Mouse (Mus musculus): ENCODE results near the gene Gm6164. TPM values are rescaled to one million over a fixed set of nuclear protein-coding genes. Genes with fewer than 3 reads are reported as not detected.
"Not testable (repeated sequence)": the region's sequence is repeated elsewhere in the genome, so short reads cannot be mapped to it uniquely, and the experiment has no call there.

Gene Gm6164
- not detected in 2 replicates for polyA plus RNA-seq (2016; fragmentation: Nextera tagmentation; extraction: Ambion mirVana)

DNA sequence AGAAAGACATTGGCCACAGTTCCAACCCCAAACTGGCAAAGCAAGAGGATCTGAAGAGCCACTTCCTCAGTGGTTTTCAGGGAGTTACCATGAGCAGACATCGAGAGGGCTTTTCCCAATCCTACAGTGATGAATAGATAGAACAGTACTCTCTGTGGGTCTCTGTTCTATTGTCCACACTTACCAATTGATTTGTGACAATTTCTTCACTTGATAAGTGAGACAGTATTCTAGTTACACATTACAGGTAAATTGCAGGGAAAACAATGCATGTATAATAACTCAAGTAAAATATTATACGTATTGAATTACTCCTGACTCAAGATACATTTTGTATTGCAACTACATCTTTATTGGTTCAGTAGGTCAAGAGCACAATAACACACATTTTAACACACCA, at the start of gene Gm6164:
Gene Gm6164 (minus strand): TSS at position 101 of the 400 bp plus-strand sequence.
- H3K4me1 ChIP-seq; H3K4me3 ChIP-seq; H3K27me3 ChIP-seq (replicated peaks; ENCODE audit: low read depth, poor library complexity, severe bottlenecking); H3K9me3 ChIP-seq; DNase-seq (ENCODE audit: low spot score); H3K27ac ChIP-seq (replicated peaks); H3K36me3 ChIP-seq (replicated peaks): not testable (repeated sequence)
- WGBS, result no CpG with 5 or more reads among the region's 2 CpGs

DNA sequence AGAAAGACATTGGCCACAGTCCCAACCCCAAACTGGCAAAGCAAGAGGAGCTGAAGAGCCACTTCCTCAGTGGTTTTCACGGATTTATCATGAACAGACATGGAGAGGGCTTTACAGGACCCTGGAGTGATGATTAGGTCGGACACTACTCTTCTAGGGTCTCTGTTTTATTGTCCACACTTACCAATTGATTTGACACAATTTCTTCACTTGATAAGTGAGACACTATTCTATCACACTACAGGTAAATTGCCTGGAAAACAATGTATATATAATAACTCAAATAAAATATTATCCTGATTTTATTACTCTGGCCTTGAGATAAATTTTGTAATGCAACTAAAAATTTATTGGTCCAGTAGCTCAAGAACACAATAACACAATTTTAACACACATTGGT, 28.3 kb upstream of the Gm6164 start, which contains the start of gene Gm4498:
Gene Gm4498 (minus strand): TSS at position 101 of the 400 bp plus-strand sequence.
- no CpG with 5 or more reads among the region's 2 CpGs for WGBS
- not testable (repeated sequence) for H3K27ac ChIP-seq (replicated peaks); H3K4me1 ChIP-seq; H3K4me3 ChIP-seq; DNase-seq (ENCODE audit: low spot score); H3K27me3 ChIP-seq (replicated peaks; ENCODE audit: low read depth, poor library complexity, severe bottlenecking); H3K9me3 ChIP-seq; H3K36me3 ChIP-seq (replicated peaks)

DNA sequence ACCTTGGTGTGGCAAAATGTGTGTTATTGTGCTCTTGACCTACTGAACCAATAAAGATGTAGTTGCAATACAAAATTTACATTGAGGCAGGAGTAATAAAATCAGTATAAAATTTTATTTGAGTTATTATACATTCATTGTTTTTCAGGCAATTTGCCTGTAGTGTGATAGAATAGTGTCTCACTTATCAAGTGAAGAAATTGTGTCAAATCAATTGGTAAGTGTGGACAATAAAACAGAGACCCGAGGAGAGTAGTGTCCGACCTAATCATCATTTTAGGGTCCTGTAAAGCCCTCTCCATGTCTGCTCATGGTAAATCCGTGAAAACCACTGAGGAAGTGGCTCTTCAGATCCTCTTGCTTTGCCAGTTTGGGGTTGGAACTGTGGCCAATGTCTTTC, 12.0 kb downstream of the Gm6164 start, which contains the start of gene Vmn1r95:
Gene Vmn1r95 (plus strand): TSS at position 301 of the 400 bp plus-strand sequence.
- no CpG with 5 or more reads among the region's 3 CpGs for WGBS
- H3K4me3 ChIP-seq; H3K36me3 ChIP-seq (replicated peaks); H3K27me3 ChIP-seq (replicated peaks; ENCODE audit: low read depth, poor library complexity, severe bottlenecking); H3K9me3 ChIP-seq; H3K27ac ChIP-seq (replicated peaks); H3K4me1 ChIP-seq; DNase-seq (ENCODE audit: low spot score): not testable (repeated sequence)

DNA sequence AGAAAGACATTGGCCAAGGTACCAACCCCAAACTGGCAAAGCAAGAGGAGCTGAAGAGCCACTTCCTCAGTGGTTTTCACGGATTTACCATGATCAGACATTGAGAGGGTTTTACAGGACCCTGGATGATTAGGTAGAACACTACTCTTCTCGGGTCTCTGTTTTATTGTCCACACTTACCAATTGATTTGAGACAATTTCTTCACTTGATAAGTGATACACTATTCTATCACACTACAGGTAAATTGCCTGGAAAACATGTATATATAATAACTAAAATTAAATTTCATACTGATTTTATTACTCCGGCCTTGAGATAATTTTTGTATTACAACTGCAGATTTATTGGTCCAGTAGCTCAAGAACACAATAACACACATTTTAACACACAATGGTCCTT, 37.1 kb downstream of the Gm6164 start, which contains the start of gene Vmn1r94:
Gene Vmn1r94 (minus strand): TSS at position 101 of the 400 bp plus-strand sequence.
- not testable (repeated sequence) for H3K4me1 ChIP-seq; H3K4me3 ChIP-seq; H3K9me3 ChIP-seq; H3K27ac ChIP-seq (replicated peaks); H3K27me3 ChIP-seq (replicated peaks; ENCODE audit: low read depth, poor library complexity, severe bottlenecking); H3K36me3 ChIP-seq (replicated peaks); DNase-seq (ENCODE audit: low spot score)
- no CpG with 5 or more reads among the region's 3 CpGs for WGBS

Other genes with a start within 250 kb of the Gm6164 start
- gene Ceacam20, start 240.2 kb downstream of the Gm6164 start, polyA plus RNA-seq (2016; fragmentation: Nextera tagmentation; extraction: Ambion mirVana), result not detected in 2 replicates
- not detected in 2 replicates for gene Nlrp9b, start 214.1 kb downstream of the Gm6164 start, polyA plus RNA-seq (2016; fragmentation: Nextera tagmentation; extraction: Ambion mirVana)
- gene Vmn1r91, start 105.9 kb downstream of the Gm6164 start, polyA plus RNA-seq (2016; fragmentation: Nextera tagmentation; extraction: Ambion mirVana), result not detected in 2 replicates
- not detected in 2 replicates for gene Gm16442, start 83.0 kb downstream of the Gm6164 start, polyA plus RNA-seq (2016; fragmentation: Nextera tagmentation; extraction: Ambion mirVana)
- gene Vmn1r93, start 66.5 kb downstream of the Gm6164 start, polyA plus RNA-seq (2016; fragmentation: Nextera tagmentation; extraction: Ambion mirVana), result not detected in 2 replicates
- not detected in 2 replicates for gene Vmn1r94, start 37.2 kb downstream of the Gm6164 start, polyA plus RNA-seq (2016; fragmentation: Nextera tagmentation; extraction: Ambion mirVana)
- not detected in 2 replicates for gene Vmn1r95, start 11.9 kb downstream of the Gm6164 start, polyA plus RNA-seq (2016; fragmentation: Nextera tagmentation; extraction: Ambion mirVana)
- gene Gm4498, start 28.2 kb upstream of the Gm6164 start, polyA plus RNA-seq (2016; fragmentation: Nextera tagmentation; extraction: Ambion mirVana), result not detected in 2 replicates
- not detected in 2 replicates for gene Gm5890, start 57.2 kb upstream of the Gm6164 start, polyA plus RNA-seq (2016; fragmentation: Nextera tagmentation; extraction: Ambion mirVana)
- not detected in 2 replicates for gene Gm4133, start 128.5 kb upstream of the Gm6164 start, polyA plus RNA-seq (2016; fragmentation: Nextera tagmentation; extraction: Ambion mirVana)
- not detected in 2 replicates for gene Gm5728, start 169.8 kb upstream of the Gm6164 start, polyA plus RNA-seq (2016; fragmentation: Nextera tagmentation; extraction: Ambion mirVana)
- not detected in 2 replicates for gene Vmn1r100, start 212.3 kb upstream of the Gm6164 start, polyA plus RNA-seq (2016; fragmentation: Nextera tagmentation; extraction: Ambion mirVana)
- gene Vmn1r101, start 237.0 kb upstream of the Gm6164 start, polyA plus RNA-seq (2016; fragmentation: Nextera tagmentation; extraction: Ambion mirVana), result not detected in 2 replicates